Mouse (Mus musculus): ENCODE data around the gene Sar1a. TPM values are rescaled to one million over a fixed set of nuclear protein-coding genes. Genes with fewer than 3 reads are reported as not detected.

Sar1a gene
- total RNA-seq, 2 experiments from 2014 or later, result 117 to 124 TPM

GRCm38 (mm10) chr10:61694870-61695670, 15.0 kb downstream of the Sar1a start, which contains the start of gene Tysnd1:
Gene Tysnd1 (plus strand): TSS chr10:61695514.
- H3K27ac ChIP-seq, result peak within 1 kb of the TSS; percentile 87
- peak; percentile 76 for TF ChIP-seq CTCF (conservative IDR thresholded peaks at IDR 0.05)
- H3K4me3 ChIP-seq, result peak within 1 kb of the TSS; percentile 70
- DNase-seq (ENCODE audit: low spot score in 2 of 2), result peak; percentile 96 to 97

DNA sequence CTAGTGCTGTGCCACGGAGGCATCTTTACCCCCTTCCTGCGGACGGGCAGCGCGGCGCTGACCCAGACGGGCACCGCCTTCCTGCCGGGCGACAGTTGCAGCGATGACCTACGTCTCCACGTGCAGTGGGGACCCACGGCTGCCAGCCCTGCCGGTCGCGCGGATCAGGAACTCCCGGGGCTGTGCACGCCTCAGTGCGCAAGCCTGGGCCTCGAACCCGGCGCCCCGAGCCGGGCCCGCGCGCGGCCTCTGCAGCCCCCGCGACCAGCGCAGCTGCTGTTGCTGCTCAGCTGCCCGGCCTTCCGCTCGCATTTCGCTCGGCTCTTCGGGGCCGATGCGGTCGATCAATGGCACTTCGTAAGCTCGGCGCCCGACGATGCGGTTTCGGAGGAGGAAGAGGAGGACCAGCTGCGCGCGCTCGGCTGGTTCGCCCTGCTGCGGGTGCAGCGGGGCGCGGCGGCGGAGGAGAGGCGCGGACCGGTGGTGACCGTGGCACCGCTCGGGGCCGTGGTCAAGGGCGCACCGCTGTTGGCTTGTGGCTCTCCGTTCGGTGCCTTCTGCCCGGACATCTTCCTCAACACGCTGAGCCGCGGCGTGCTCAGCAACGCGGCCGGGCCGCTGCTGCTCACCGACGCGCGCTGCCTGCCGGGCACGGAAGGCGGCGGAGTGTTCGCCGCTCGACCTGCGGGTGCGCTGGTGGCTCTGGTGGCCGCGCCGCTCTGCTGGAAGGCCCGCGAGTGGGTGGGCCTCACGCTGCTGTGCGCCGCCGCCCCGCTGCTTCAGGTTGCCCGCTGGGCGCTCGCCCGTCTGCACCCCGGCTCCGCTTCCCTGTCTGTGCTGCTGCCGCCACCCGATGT, 15.8 kb downstream of the Sar1a start:
- DNase-seq (ENCODE audit: low spot score in 2 of 2), result no peak

GRCm38 (mm10) chr10:61696560-61696823, 16.4 kb downstream of the Sar1a start:
- peak overlapping the region; percentile 70 for H3K4me3 ChIP-seq
- no peak for TF ChIP-seq CTCF (conservative IDR thresholded peaks at IDR 0.05)
- DNase-seq (ENCODE audit: low spot score in 2 of 2), result no peak
- peak overlapping the region; percentile 87; the same call in 1 of the 2 replicates for H3K27ac ChIP-seq

More for the DNA sequence above, 15.8 kb downstream of the Sar1a start:
- TF ChIP-seq CTCF (conservative IDR thresholded peaks at IDR 0.05), result no peak
- H3K27ac ChIP-seq, result peak overlapping the region; percentile 87
- peak overlapping the region; percentile 70 for H3K4me3 ChIP-seq

DNA sequence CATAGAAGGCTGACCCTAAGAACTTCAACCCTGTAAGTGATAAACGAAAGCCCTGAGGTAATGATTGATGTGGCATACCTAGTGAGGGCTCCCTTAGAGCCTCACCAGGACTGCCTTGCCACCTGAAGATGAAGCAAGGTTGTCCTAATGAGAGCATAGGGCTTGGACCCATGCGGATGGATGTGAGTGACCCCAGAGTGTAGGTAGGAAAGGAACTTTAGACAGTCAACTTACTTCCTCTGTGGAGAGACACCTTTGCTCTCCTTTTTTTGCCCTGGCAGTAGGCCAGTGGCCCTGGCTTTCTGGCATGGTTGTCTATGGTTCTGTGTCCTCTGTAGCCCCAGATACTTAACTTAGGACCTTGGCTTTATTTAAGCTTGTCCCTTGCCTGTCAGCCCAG, 16.9 kb downstream of the Sar1a start:
- Histone ChIP-seq H3K4me3 (peak overlapping the region; percentile 70), H3K27ac (no peak overlapping the region)
- TF ChIP-seq CTCF (conservative IDR thresholded peaks at IDR 0.05), result no peak
- no peak for DNase-seq (ENCODE audit: low spot score in 2 of 2)

DNA sequence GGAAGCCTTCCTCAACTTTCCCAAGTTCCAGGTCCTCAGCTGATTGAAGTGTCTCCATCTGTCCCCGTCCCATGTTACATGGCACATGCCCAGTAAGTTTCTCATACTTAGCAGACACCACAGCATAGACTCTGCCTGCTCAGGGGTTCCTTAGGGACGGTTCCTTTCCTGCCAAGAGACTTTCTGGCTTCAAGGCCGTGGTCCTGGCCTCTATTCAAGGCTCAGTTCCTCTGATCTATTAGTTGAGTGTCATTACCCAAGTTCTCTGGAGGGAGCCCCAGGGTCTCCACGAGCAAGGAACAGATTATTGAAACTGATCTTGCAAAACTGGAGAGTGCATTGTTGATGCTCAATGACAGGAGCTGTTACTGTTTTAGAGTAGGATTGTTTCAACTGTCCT, 24.6 kb downstream of the Sar1a start:
- TF ChIP-seq CTCF (conservative IDR thresholded peaks at IDR 0.05), result no peak
- no peak overlapping the region for H3K4me3 ChIP-seq
- H3K27ac ChIP-seq, result no peak overlapping the region
- DNase-seq (ENCODE audit: low spot score in 2 of 2), result no peak

DNA sequence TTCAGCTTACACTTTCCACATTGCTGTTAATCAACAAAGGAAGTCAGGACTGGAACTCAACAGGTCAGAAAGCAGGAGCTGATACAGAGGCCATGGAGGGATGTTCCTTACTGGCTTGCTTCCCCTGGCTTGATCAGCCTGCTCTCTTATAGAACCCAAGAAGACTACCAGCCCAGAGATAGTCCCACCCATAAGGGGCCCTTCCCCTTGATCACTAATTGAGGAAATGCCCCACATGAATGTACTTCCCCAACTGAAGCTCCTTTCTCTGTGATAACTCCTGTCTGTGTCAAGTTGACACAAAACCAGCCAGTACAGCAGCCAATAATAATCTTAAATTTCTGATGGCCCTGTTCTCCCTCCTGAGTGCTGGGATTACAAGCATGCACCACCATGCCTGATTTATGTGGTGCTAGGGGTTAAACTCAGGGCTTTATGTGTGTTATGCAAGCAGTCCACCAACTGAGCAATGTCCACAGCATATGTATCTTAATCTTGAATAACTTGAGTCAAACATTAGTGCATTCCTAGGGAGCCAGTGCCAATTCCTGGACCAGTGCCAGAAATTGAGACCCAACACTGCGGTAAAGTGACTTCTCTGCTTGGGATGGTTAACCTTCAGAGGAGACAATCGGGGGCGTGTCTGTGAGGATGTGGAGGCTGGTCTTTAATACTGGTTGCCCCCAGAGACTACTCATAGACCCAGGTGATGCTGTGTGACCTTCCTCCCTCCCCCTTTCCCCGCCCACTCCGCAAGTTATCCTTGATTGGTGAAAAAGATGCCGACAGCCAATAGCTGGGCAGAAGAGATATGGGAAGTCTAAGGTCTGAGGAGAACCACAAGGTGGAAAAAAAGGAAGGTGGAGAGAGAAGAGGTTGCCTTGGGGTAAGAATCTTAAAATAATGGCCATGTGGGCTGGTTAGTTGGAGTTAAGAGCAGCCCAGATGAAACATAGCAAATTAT, 26.6 kb downstream of the Sar1a start:
- no peak overlapping the region for H3K27ac ChIP-seq
- no peak for TF ChIP-seq CTCF (conservative IDR thresholded peaks at IDR 0.05)
- no peak for DNase-seq (ENCODE audit: low spot score in 2 of 2)
- H3K4me3 ChIP-seq, result no peak overlapping the region

- Histone ChIP-seq H3K4me3 (no peak overlapping the region), H3K27ac (no peak overlapping the region)
- TF ChIP-seq CTCF (conservative IDR thresholded peaks at IDR 0.05), result no peak
- no peak for DNase-seq (ENCODE audit: low spot score in 2 of 2)
These were observed 33.5 kb downstream of the Sar1a start for GRCm38 (mm10) chr10:61713601-61714000.

- H3K27ac ChIP-seq, result no peak overlapping the region
- no peak for TF ChIP-seq CTCF (conservative IDR thresholded peaks at IDR 0.05)
- DNase-seq (ENCODE audit: low spot score in 2 of 2), result no peak
These were observed 34.0 kb downstream of the Sar1a start for GRCm38 (mm10) chr10:61714146-61714545.

DNA sequence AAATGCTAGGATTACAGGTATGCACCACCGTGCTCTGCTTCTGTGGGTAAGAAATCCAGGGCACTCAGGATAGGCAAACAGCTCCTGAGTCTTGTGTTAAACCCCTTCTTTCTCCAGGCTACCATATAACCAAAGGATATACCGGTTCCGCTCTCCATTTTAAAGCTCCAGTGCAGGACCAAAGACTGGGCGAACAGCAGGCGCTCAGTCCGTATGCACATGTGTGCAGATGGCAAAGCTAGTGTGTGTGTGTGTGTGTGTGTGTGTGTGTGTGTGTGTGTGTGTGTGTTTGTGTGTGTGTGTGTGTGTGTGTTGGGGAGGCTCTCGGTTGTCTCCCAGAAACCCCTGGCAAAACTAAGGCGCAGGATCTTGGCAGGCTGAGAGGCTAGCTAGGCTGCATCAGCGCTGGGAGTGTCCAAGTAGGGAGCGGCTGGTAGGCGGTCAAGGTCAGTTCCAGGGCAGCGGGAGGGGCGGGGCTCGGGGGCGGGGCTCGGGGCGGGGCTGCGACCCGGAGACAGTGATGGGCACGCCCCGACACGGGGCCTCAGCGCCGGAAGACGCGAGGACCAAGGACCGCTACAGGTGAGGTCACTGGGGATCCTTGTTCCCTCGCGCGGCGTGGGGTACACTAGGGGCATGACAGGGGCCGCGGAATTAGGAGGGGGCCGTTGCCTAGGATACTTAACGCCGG, 34.8 kb downstream of the Sar1a start, which contains the start of gene Aifm2:
Aifm2 (plus strand) TSS at position 493 of the 691 bp plus-strand sequence.
- no peak for DNase-seq (ENCODE audit: low spot score in 2 of 2)
- H3K27ac ChIP-seq, result peak within 1 kb of the TSS; percentile 67; the same call in 1 of the 2 replicates
- H3K4me3 ChIP-seq, result peak within 1 kb of the TSS; percentile 66
- TF ChIP-seq CTCF (conservative IDR thresholded peaks at IDR 0.05), result no peak

More at GRCm38 (mm10) chr10:61714146-61714545, 34.0 kb downstream of the Sar1a start:
- no peak overlapping the region for H3K4me3 ChIP-seq

DNA sequence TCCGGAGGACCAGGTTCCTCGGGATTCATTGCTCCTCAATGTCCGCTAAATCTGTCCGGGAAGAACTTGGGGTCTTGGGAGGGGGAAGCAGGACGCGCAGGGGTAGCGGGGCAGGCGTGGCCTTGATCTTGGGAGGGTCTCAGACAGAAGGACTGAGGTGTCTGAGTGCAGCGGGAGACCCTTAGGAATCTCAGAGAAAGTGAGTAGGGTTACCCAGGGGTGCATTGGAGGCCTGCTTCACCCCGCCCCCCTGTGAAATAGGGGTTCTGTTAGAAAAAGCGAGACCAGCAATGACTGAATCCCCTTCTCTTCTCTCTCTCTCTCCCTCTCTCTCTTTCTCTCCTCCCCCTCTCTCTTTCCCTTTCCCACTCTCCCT, 35.4 kb downstream of the Sar1a start:
- no peak for DNase-seq (ENCODE audit: low spot score in 2 of 2)
- TF ChIP-seq CTCF (conservative IDR thresholded peaks at IDR 0.05), result no peak
- Histone ChIP-seq H3K4me3 (peak overlapping the region; percentile 66), H3K27ac (peak overlapping the region; percentile 67; the same call in 1 of the 2 replicates)

- Histone ChIP-seq H3K27ac (no peak overlapping the region), H3K4me3 (no peak overlapping the region; the same call in 1 of the 2 replicates)
- no peak for DNase-seq (ENCODE audit: low spot score in 2 of 2)
- no peak for TF ChIP-seq CTCF (conservative IDR thresholded peaks at IDR 0.05)
These were observed 36.1 kb downstream of the Sar1a start for GRCm38 (mm10) chr10:61715996-61716864.

All from layer of hippocampus, adult 2 months (tissue).